In genomic region chr4:119105704-119106103, GRCm38 (mm10) we compare ENCODE assay signal across 8 mouse cellular contexts. TPM values are rescaled to one million over a fixed set of nuclear protein-coding genes. Genes with fewer than 3 reads are reported as not detected.
DNase-seq lines count a peak whose midpoint lies in the region; ATAC-seq and TF ChIP-seq lines count a peak whose summit lies in the region.

No protein-coding gene starts in this region.

- whole genome bisulfite sequencing in forebrain, embryonic 15.5 days = under 1% methylated on average over 18 of the region's 18 CpGs
- WGBS in hindbrain, embryonic 10.5 days = under 1% methylated on average over 18 of the region's 18 CpGs

- no peaks in the 10 kb centered on the region for H3K27me3 ChIP-seq in forebrain, embryonic 15.5 days
- H3K27me3 ChIP-seq in hindbrain, embryonic 10.5 days (ENCODE audit: insufficient read depth, poor library complexity, severe bottlenecking) = 0 out of 2 replicates have a peak, but pooled peaks cover 5% of the 10 kb centered on the region

- no peaks in the 10 kb centered on the region for H3K9me3 ChIP-seq in forebrain, embryonic 15.5 days
- H3K9me3 ChIP-seq in hindbrain, embryonic 10.5 days = no peaks in the 10 kb centered on the region

- peak overlapping the region; percentile 50 for H3K9ac ChIP-seq in forebrain, embryonic 15.5 days (replicated peaks)

- H3K4me3 ChIP-seq in bone marrow macrophage, adult 2 months (ENCODE audit: insufficient read depth, low read length) = peak overlapping the region; percentile 42
- peak overlapping the region; percentile 37 for H3K4me3 ChIP-seq in forebrain, embryonic 15.5 days
- peak overlapping the region; percentile 50 for H3K4me3 ChIP-seq in hindbrain, embryonic 10.5 days

- no peak for ATAC-seq in forebrain, embryonic 15.5 days (replicated peaks)
- ATAC-seq in megakaryocyte progenitor cell, adult 5-6 weeks (replicated peaks; ENCODE audit: poor library complexity) = peak; percentile 61

- no peak for TF ChIP-seq POLR2A in bone marrow macrophage, adult 2 months (IDR thresholded peaks at IDR 0.05; ENCODE audit: borderline replicate concordance, low read depth, low read length)

- no peak for TF ChIP-seq CTCF in bone marrow macrophage, adult 2 months (IDR thresholded peaks at IDR 0.05; ENCODE audit: low read depth, low read length)

- peak; percentile 95 for DNase-seq in ES-CJ7 (ENCODE audit: low read depth, low spot score)
- peak; percentile 70 for DNase-seq in hindbrain, embryonic 10.5 days (ENCODE audit: low spot score)
- peak; percentile 41 to 50 for DNase-seq in layer of hippocampus, postnatal 36 days
- peak; percentile 73 for DNase-seq in right cerebral cortex, postnatal 25 days
- DNase-seq in urinary bladder, postnatal 25 days (ENCODE audit: low spot score) = peak; percentile 52

- no peaks in the 10 kb centered on the region for H3K36me3 ChIP-seq in forebrain, embryonic 15.5 days
- 0 out of 2 replicates have a peak, but pooled peaks cover 3% of the 10 kb centered on the region for H3K36me3 ChIP-seq in hindbrain, embryonic 10.5 days

- peaks cover 35% of the 10 kb centered on the region for H3K4me1 ChIP-seq in bone marrow macrophage, adult 2 months (ENCODE audit: control insufficient read depth, insufficient read depth, low read length)
- H3K4me1 ChIP-seq in forebrain, embryonic 15.5 days = peaks cover 30% of the 10 kb centered on the region
- H3K4me1 ChIP-seq in hindbrain, embryonic 10.5 days (replicated peaks) = peaks cover 51% of the 10 kb centered on the region

- H3K4me2 ChIP-seq in forebrain, embryonic 15.5 days (replicated peaks) = peak overlapping the region; percentile 70

- H3K27ac ChIP-seq in bone marrow macrophage, adult 2 months (ENCODE audit: insufficient read depth, low read depth, low read length) = peak overlapping the region; percentile 31; the same call in 1 of the 2 replicates
- no peak overlapping the region for H3K27ac ChIP-seq in forebrain, embryonic 15.5 days (replicated peaks)
- H3K27ac ChIP-seq in hindbrain, embryonic 10.5 days = peak overlapping the region; percentile 81

RNA-seq across cellular contexts. Expression of gene Slc2a1, which starts 2.8 kb away (rescaled TPM):
- polyA plus RNA-seq in bone marrow macrophage, adult 2 months (2012; ENCODE audit: insufficient read depth, insufficient read length, missing spikeins) = 22.6 and 25.3 TPM in 2 replicates
- polyA plus RNA-seq in forebrain, embryonic 15.5 days (2015; fragmentation: Nextera tagmentation; extraction: Ambion mirVana) = 89.5 and 89.7 TPM in 2 replicates
- 153 and 228 TPM in 2 replicates for polyA plus RNA-seq in hindbrain, embryonic 10.5 days (2016; fragmentation: Nextera tagmentation; extraction: Ambion mirVana)
- total RNA-seq in layer of hippocampus, postnatal 36 days (2021) = 100 to 1,000 TPM in 1 of 2 experiments, 10 to 100 TPM in 1; 76.1 to 104 TPM
- 7.7 and 11.5 TPM in 2 replicates for total RNA-seq in megakaryocyte progenitor cell, adult 5-6 weeks (2015)
- total RNA-seq in megakaryocyte progenitor cell, adult 5-6 weeks (2017) = 7.4 and 8.6 TPM in 2 replicates
